Mouse (Mus musculus): Measurements from ENCODE around the gene 4931414P19Rik.

DNA sequence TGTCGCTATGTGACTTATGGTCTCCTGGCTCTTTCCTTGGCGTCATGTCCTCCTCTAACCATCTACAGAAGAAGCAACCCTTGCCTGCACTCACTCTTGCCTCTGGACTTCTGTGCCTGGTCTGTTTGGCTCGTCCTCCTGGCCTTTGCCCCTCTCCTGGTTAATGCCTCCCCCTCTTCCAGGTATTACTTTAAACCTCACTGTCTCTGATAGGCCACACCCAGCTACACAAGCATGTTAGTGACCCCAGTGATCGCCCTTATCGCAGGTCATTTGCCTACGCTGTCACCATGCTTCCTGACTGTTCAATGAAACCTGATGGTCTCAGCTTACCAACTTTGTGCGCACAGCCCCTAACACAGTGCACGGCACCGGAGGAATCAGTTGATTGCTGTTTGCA, 23.3 kb downstream of the 4931414P19Rik start:
- TF ChIP-seq CTCF (IDR thresholded peaks at IDR 0.05; ENCODE audit: low read depth) (no peak), EP300 (IDR thresholded peaks at IDR 0.05; ENCODE audit: low read depth) (no peak)
